Mouse (Mus musculus) liver, postnatal 0 days (tissue): Measurements from ENCODE around the gene Syn2.

Source experiments
- CTCF ChIP-seq: sonication (generic); IDR thresholded peaks from 2 replicates; pipeline ENCODE4 v1.5.1; 2016; ENCODE audit warnings: antibody characterized with exemption, low read depth
- EP300 ChIP-seq: IDR thresholded peaks from 2 replicates; pipeline ENCODE4 v1.6.1; 2016; ENCODE audit warnings: antibody characterized with exemption, low read depth, mild to moderate bottlenecking

DNA sequence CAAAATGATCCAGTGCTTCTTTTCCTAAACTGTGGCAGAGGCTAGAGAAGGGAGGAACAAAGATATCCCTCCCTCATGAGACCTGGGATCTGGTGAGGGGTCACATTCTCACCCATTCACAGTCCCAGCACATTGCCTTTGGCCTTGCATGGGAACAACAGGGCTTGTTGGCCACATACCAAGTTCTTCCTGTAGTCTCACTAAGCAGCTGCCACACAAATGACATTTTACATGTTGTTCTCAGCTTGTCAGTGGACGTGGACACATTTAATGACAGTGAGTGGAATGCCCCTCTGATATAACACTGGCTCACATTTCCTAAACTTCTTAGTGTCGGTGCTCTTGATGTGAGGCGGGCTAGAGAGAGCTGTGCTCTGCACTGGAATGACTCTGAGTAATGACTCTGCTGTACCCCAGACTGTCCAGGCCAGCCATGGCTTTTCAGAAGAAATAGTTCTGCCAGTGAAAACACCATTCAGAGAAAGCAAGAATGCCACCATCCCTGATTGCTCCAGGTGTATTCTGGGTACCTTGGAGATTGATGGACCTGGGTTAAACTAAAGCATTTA is 106.5 kb downstream of the Syn2 start:
- TF ChIP-seq CTCF (no peak), EP300 (no peak)
